Mouse (Mus musculus) midbrain, postnatal 0 days (tissue): ENCODE results near the gene Iqcj. TPM values are rescaled to one million over a fixed set of nuclear protein-coding genes. Genes with fewer than 3 reads are reported as not detected.
"Not testable (repeated sequence)": the region's sequence is repeated elsewhere in the genome, so short reads cannot be mapped to it uniquely, and the experiment has no call there.

ENCODE experiments used
- ATAC-seq: fragments of 200-750 bp; cut with Nextera tagmentation; 2 replicates; pipeline ENCODE4 v1.8.0; 2017; ENCODE audit warnings: moderate number of reproducible peaks, mild to moderate bottlenecking, moderate TSS enrichment, moderate library complexity; ENCODE audit not compliant: low FRiP score
- DNase-seq: peaks from one replicate; pipeline ENCODE4 v3.0.0-alpha.2; 2015; ENCODE audit warnings: low spot score
- H3K27ac ChIP-seq: fragments of 300-500 bp; sonication (generic); 2 replicates; pipeline ENCODE4 v1.5.1; 2014; ENCODE audit warnings: low read depth, mild to moderate bottlenecking, low read length, mixed read lengths
- H3K27me3 ChIP-seq: fragments of 300-500 bp; sonication (generic); 2 replicates; pipeline ENCODE4 v1.6.1; 2014; ENCODE audit warnings: low read length, control low read depth, mixed read lengths; ENCODE audit not compliant: insufficient read depth
- H3K36me3 ChIP-seq: fragments of 300-500 bp; sonication (generic); 2 replicates; pipeline ENCODE4 v1.6.1; 2014; ENCODE audit warnings: low read length, control low read depth, mixed read lengths; ENCODE audit not compliant: insufficient read depth
- H3K4me1 ChIP-seq: fragments of 300-500 bp; sonication (generic); 2 replicates; pipeline ENCODE4 v1.6.1; 2014; ENCODE audit warnings: mild to moderate bottlenecking, control low read depth, antibody characterized with exemption, low read length, mixed read lengths; ENCODE audit not compliant: insufficient read depth
- H3K4me2 ChIP-seq: fragments of 300-500 bp; sonication (generic); 2 replicates; pipeline ENCODE4 v1.6.1; 2014; ENCODE audit warnings: low read depth, mild to moderate bottlenecking, low read length, mixed read lengths; ENCODE audit not compliant: poor library complexity, severe bottlenecking
- H3K4me3 ChIP-seq: fragments of 300-500 bp; sonication (generic); 2 replicates; pipeline ENCODE4 v1.5.1; 2014; ENCODE audit warnings: low read depth, mild to moderate bottlenecking, low read length, moderate library complexity
- H3K9ac ChIP-seq: fragments of 300-500 bp; sonication (generic); replicated peaks from 2 replicates; pipeline ENCODE4 v1.6.1; 2014; ENCODE audit warnings: mild to moderate bottlenecking, low read length, moderate library complexity, mixed read lengths; ENCODE audit not compliant: poor library complexity, severe bottlenecking
- H3K9me3 ChIP-seq: fragments of 300-500 bp; sonication (generic); 2 replicates; pipeline ENCODE4 v1.6.1; 2016; ENCODE audit warnings: low read length, control low read depth
- CTCF ChIP-seq: IDR thresholded peaks from 2 replicates; pipeline ENCODE4 v1.5.1; 2016; ENCODE audit warnings: antibody characterized with exemption, mild to moderate bottlenecking
- WGBS: fragments of 180-500 bp; shearing (Covaris S2); extraction: QIAGEN DNeasy Blood & Tissue Kit; methylation state at CpG from one replicate; pipeline ENCODE4 v1.1.7; 2014; 5-methylcytosine and 5-hydroxymethylcytosine counted together
- polyA plus RNA-seq: library from polyadenylated mRNA; unstranded; fragments of >200 nt; fragmentation: Nextera tagmentation; extraction: Ambion mirVana; gene quantifications from 2 replicates; pipeline ENCODE4 v1.2.1, GENCODE M21; 2015
- total RNA-seq: library from RNA; depleted of rRNA; stranded (reverse); fragments of >200 nt; gene quantifications from 2 replicates; pipeline ENCODE4 v1.2.3, GENCODE M21; 2014

The Iqcj gene
- total and polyA plus RNA-seq, 2 experiments from 2014 or later = 0.42 to 1.5 TPM

DNA sequence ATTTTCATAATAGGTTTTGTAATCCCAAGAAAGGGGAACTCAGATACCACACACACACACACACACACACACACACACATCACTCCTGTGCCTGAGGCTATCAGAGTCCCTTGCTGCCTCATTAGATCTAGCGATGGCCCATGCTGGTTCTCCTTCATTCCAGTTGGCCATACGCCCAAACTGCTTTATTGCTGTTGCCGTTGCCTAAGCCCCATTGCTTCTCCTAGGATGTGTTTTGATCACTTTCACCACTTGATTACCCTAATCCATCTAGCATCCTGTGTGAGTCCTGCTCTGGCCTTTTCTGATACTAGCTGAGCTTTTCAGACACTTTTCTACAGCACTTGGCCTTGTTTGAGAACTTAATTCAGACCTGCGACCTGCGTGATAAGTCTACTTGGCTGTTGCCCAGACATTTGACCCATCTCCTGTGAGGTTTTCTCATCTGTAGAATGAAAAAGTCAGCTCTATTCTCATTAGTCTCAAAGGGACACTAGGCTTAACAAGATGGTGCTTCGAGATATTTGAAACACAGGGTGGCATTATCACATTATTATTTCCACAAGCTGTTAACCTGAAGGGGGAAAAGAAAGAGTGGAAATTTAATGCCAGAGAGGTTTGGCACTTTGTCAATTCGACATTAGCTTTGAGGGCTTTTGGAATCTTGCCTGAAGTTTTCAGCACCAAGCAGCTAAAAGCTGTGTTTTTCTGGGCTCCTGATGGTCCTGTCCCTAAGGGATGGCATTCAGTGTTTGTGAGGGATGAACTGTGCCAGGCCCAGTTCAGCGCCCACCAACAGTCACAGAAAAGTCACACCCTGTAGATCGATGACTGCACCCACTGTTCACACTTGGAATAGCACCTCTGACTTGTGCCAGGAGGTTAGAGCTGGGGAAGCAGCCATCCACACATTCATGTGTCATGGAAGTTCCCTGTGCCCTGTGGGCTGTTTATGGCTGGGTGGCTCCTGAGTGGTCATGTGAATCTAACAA lies 179.7 kb downstream of the Iqcj start:
- peak; percentile 87 for DNase-seq
- Histone ChIP-seq H3K27ac (no peak overlapping the region), H3K4me3 (no peak overlapping the region), H3K36me3 (no peaks in the 10 kb centered on the region), H3K9ac (no peak overlapping the region), H3K4me2 (no peak overlapping the region), H3K27me3 (no peaks in the 10 kb centered on the region), H3K4me1 (no peaks in the 10 kb centered on the region; the same call in 1 of the 2 replicates), H3K9me3 (no peaks in the 10 kb centered on the region)
- peak; percentile 56; the same call in 1 of the 2 replicates for ATAC-seq
- 51% methylated on average over 9 of the region's 9 CpGs for WGBS
- peak; percentile 10; the same call in 1 of the 2 replicates for TF ChIP-seq CTCF

DNA sequence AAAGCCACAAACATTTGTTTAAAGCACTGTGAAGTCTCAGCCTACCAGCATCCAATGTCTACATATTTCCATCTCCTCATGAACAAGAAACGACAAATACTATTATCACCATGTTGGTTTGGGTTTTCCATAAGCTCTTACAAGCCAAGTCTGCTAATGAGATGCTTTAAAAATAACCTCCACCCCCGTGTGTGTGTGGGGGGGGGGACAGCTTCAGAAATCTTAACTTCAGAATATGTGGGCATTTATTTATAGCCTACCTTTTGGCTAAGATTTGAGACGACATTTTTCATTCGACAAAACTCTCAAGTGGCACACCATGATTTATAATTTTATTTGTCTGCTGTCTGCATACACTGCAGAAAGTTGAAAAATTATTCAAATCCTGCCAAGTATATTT lies 185.4 kb downstream of the Iqcj start:
- Histone ChIP-seq H3K9ac (no peak overlapping the region), H3K4me3 (no peak overlapping the region), H3K27me3 (no peaks in the 10 kb centered on the region), H3K36me3 (no peaks in the 10 kb centered on the region), H3K4me2 (no peak overlapping the region), H3K9me3 (no peaks in the 10 kb centered on the region), H3K4me1 (no peaks in the 10 kb centered on the region; the same call in 1 of the 2 replicates), H3K27ac (no peak overlapping the region)
- WGBS = 81% methylated on average over 4 of the region's 4 CpGs
- DNase-seq (no peak), ATAC-seq (no peak)
- TF ChIP-seq CTCF = no peak

DNA sequence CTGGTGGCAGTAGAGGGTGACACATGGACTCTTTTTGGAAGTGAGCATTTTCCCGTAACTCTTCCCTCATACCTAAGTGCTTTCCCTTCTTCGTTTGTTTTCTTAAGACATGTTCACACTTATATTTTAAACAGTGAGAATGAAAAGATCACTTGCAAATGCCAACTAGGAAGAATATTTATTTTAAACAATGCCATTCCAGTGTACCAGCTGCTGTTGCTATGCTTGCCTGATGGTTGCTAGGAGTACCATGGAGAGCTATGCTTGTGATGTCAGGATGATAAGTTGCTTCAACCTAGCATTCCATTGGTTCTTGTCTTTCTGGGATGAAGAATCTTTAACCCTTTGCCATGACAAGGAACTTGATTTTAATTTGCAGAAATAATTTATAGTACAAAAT lies 193.0 kb downstream of the Iqcj start:
- no peaks in the 10 kb centered on the region for H3K9me3 ChIP-seq
- H3K9ac ChIP-seq = no peak overlapping the region
- ATAC-seq = no peak
- H3K4me2 ChIP-seq = no peak overlapping the region
- H3K4me3 ChIP-seq = no peak overlapping the region
- no peaks in the 10 kb centered on the region for H3K4me1 ChIP-seq
- no peaks in the 10 kb centered on the region for H3K36me3 ChIP-seq
- H3K27me3 ChIP-seq = no peaks in the 10 kb centered on the region
- 75% methylated on average over 2 of the region's 2 CpGs for WGBS
- no peak for TF ChIP-seq CTCF
- no peak overlapping the region for H3K27ac ChIP-seq
- DNase-seq = no peak

DNA sequence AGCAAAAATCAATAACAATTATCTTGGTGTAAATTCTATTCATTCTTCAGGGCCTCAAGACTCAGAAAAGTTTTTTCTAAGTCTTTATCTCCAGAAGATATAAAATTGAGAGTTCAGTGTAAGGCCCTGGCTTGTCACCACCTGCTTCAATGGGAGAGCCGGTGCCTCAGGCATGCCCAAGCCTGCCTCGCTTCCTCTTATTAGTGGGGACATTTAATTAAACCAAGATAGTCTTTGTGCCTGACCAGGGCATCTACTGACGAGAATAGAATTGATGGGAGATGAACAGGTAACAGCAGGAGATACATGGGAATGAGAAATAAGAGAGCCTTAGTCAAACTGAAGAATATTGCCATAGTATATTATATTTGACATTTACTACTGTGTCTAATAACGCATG lies 200.1 kb downstream of the Iqcj start:
- 76% methylated on average over 4 of the region's 4 CpGs for WGBS

DNA sequence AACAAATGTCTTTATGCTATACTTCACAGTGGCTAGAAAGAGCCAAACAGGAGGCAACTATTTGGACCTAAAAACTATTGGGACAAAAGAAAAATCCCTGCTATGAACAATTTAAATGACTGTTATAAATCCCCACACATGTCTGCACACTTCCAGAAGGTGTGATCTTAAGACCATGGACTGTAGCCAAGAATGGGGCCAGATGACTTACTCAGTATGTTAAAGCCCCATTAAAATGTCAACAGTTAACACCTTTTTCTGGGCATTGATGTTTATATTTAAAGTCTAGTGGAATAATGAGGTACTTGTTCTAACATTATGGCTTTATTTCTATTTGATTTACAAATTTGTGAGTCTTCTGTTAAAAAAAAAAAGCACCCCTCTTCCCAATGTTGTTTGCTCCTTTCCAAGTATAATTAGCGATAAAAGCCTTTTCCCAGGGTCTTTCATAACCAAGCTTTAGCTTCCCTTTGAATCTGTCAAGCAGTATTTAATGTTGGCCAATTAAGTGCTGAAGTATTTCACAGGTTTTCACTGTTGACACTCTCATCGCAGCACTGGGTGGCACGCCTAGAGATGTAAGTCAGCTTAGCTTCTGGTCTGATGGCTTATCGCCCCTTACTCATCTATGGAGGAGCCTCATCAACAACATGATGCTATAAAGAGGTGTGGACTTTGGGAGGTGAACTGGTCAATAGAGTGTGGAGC lies 204.9 kb downstream of the Iqcj start:
- Histone ChIP-seq H3K9me3 (no peaks in the 10 kb centered on the region), H3K27ac (no peak overlapping the region), H3K4me1 (no peaks in the 10 kb centered on the region), H3K9ac (no peak overlapping the region), H3K27me3 (no peaks in the 10 kb centered on the region), H3K4me2 (no peak overlapping the region), H3K4me3 (no peak overlapping the region), H3K36me3 (no peaks in the 10 kb centered on the region)
- peak; percentile 14 for DNase-seq
- 78% methylated on average over 4 of the region's 4 CpGs for WGBS
- ATAC-seq = no peak
- no peak for TF ChIP-seq CTCF

More for the DNA sequence above, 200.1 kb downstream of the Iqcj start:
- Histone ChIP-seq H3K4me2 (no peak overlapping the region), H3K36me3 (no peaks in the 10 kb centered on the region), H3K27me3 (no peaks in the 10 kb centered on the region), H3K4me3 (no peak overlapping the region), H3K4me1 (no peaks in the 10 kb centered on the region), H3K27ac (no peak overlapping the region), H3K9ac (no peak overlapping the region), H3K9me3 (no peaks in the 10 kb centered on the region)
- DNase-seq (no peak), ATAC-seq (no peak)
- TF ChIP-seq CTCF = no peak

DNA sequence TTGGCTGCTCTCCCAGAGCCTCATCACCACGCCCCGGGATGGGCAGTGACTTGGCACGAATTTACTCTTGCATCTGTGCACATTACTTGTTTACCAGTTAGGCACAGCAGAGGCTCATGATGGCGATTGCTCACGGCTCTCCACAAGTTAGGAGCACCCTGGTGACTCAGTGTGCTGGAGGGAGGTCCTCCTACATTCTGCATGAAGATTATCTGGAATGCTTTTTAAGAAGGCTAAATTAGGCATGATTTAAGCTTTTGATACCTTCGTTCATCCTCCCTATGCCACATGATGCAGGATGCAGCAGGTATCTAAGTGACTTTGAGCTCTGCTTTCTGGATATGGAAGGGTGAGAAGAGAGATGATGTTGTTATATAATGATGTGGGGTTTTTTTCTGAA lies 207.5 kb downstream of the Iqcj start:
- H3K4me1 ChIP-seq, H3K9me3 ChIP-seq, H3K27ac ChIP-seq, H3K36me3 ChIP-seq, H3K9ac ChIP-seq, H3K4me3 ChIP-seq, H3K27me3 ChIP-seq, ATAC-seq, DNase-seq, H3K4me2 ChIP-seq: not testable (repeated sequence)
- 85% methylated on average over 6 of the region's 6 CpGs for WGBS
